Mouse (Mus musculus) kidney, embryonic 15.5 days (tissue): Measurements from ENCODE around the gene Mccc2. TPM values are rescaled to one million over a fixed set of nuclear protein-coding genes. Genes with fewer than 3 reads are reported as not detected.
"Not testable (repeated sequence)": the region's sequence is repeated elsewhere in the genome, so short reads cannot be mapped to it uniquely, and the experiment has no call there.

Experiments used
- ATAC-seq: fragments of 200-750 bp; cut with Nextera tagmentation; replicated peaks from 2 replicates; pipeline ENCODE4 v1.8.0; 2017; ENCODE audit warnings: moderate TSS enrichment; ENCODE audit not compliant: low FRiP score
- H3K27ac ChIP-seq: fragments of 300-500 bp; sonication (generic); 2 replicates; pipeline ENCODE4 v1.5.1; 2015; ENCODE audit warnings: mild to moderate bottlenecking, inconsistent platforms
- H3K27me3 ChIP-seq: fragments of 300-500 bp; sonication (generic); 2 replicates; pipeline ENCODE4 v1.6.1; 2015; ENCODE audit warnings: inconsistent platforms
- H3K36me3 ChIP-seq: fragments of 300-500 bp; sonication (generic); 2 replicates; pipeline ENCODE4 v1.6.1; 2015; ENCODE audit warnings: inconsistent platforms
- H3K4me1 ChIP-seq: fragments of 300-500 bp; sonication (generic); 2 replicates; pipeline ENCODE4 v1.6.1; 2015; ENCODE audit warnings: inconsistent platforms
- H3K4me2 ChIP-seq: fragments of 300-500 bp; sonication (generic); 2 replicates; pipeline ENCODE4 v1.6.1; 2015; ENCODE audit warnings: moderate library complexity, mild to moderate bottlenecking, inconsistent platforms
- H3K4me3 ChIP-seq: fragments of 300-500 bp; sonication (generic); replicated peaks from 2 replicates; pipeline ENCODE4 v1.5.1; 2015; ENCODE audit warnings: mild to moderate bottlenecking, inconsistent platforms
- H3K9ac ChIP-seq: fragments of 300-500 bp; sonication (generic); 2 replicates; pipeline ENCODE4 v1.6.1; 2015; ENCODE audit warnings: mild to moderate bottlenecking, inconsistent platforms
- H3K9me3 ChIP-seq: fragments of 300-500 bp; sonication (generic); replicated peaks from 2 replicates; pipeline ENCODE4 v1.6.1; 2016; ENCODE audit warnings: inconsistent platforms
- WGBS: fragments of 180-500 bp; shearing (Covaris S2); methylation state at CpG from one replicate; pipeline ENCODE4 v1.1.7; 2015; ENCODE audit warnings: mixed read lengths; 5-methylcytosine and 5-hydroxymethylcytosine counted together
- polyA plus RNA-seq: library from polyadenylated mRNA; unstranded; fragments of >200 nt; fragmentation: Nextera tagmentation; extraction: Ambion mirVana; gene quantifications from 2 replicates; pipeline ENCODE4 v1.2.1, GENCODE M21; 2015

The Mccc2 gene
- 48.8 and 51.0 TPM in 2 replicates for polyA plus RNA-seq

DNA sequence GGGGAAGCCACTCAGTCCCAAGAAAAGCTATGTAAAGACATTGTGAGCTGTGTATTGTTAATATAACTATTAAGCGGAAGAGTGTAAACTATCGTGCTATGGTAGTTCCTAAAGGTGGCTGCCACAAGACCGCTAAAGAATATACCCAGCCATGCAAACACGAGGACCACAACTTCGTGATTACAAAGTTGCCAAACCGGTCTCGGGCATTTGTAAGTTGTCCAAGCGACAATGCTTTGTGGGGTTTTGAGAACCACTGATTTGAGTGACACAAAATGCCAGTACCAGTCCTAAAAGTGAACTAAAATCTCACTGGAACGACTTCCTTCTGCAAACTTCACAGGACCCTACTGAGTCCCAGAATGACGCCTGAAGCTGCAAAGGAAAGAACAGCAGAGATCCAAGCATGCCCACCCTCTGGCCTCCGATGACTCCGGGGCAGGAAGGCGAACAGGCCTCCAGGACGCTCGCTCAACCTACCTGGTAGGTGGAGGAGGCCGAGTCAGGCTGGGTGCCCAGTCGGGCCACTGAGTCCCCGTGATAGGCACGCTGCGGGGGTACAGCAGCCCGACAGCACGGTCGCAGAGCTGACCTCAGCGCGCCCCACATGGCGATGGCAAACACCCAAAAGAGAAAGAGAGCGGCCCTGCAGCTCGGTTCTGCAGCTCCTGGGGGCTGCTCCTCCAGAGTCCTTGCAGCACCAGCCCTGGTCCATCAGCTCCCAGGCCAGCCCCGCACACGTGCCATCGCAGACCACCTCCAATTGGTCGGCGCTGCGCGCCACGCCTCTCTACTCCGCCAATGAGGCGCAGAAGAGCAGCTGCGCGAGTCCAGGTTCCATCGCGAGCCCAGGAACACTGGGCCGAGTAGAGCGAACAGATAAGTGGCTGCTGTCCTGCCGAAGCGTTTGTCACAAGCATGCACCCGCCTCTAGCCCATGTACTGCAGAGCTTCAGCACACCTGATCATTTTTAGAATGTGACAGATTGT lies at the start of gene Mccc2:
Mccc2 (minus strand) TSS at position 734 of the 990 bp plus-strand sequence.
- H3K4me3 ChIP-seq = peak within 1 kb of the TSS; percentile 63
- ATAC-seq = peak; percentile 100
- WGBS = 4% methylated on average over 47 of the region's 47 CpGs
- H3K4me2 ChIP-seq = peak within 1 kb of the TSS; percentile 78
- H3K9ac ChIP-seq = peak within 1 kb of the TSS; percentile 61
- H3K27ac ChIP-seq = peak within 1 kb of the TSS; percentile 77
- H3K4me1 ChIP-seq = peaks cover 20% of the 10 kb centered on the region
- no peaks in the 10 kb centered on the region for H3K9me3 ChIP-seq
- H3K36me3 ChIP-seq = peaks cover 8% of the 10 kb centered on the region
- H3K27me3 ChIP-seq = no peaks in the 10 kb centered on the region

DNA sequence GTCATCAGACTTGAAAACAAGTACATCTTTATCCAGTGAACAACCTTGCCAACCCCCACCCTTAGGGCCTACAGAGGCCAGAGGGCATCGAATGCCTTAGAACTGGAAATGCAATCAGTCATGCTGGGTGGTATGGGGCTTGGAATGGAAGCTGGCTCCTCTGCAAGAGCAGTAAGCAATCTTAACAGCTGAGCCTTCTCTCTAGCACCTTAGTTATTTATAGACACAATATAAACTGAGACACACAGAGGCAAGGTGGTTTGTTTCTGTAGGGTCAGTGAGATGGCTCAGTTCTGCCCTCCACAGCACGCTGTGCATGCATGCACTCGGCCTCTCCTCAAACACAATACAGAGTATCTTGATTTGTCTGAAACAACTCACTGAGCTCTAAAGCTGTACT lies 48.5 kb upstream of the Mccc2 start:
- H3K4me3 ChIP-seq = no peak overlapping the region
- no peak overlapping the region for H3K9ac ChIP-seq
- no peak overlapping the region for H3K27ac ChIP-seq
- H3K9me3 ChIP-seq = no peaks in the 10 kb centered on the region
- ATAC-seq = no peak
- H3K27me3 ChIP-seq = no peaks in the 10 kb centered on the region
- H3K36me3 ChIP-seq = peaks cover 87% of the 10 kb centered on the region
- 93% methylated on average over 3 of the region's 3 CpGs for WGBS
- no peak overlapping the region for H3K4me2 ChIP-seq
- H3K4me1 ChIP-seq = no peaks in the 10 kb centered on the region

DNA sequence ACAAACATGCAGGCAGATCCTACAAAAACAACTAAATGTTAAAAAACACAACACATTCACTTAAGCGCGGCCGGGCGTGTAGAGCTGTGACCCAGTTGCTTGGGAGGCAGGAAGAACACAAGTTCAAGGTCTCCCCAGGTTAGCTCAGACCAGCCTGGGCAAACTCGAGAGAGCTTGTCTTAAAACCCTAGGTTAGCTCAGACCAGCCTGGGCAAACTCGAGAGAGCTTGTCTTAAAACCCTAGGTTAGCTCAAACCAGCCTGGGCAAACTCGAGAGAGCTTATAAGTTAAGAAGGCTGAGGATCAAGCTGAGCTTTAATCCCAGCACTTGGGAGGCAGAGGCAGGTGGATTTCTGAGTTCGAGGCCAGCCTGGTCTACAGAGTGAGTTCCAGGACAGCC lies 42.3 kb upstream of the Mccc2 start:
- not testable (repeated sequence) for H3K4me1 ChIP-seq, ATAC-seq, H3K27ac ChIP-seq, H3K9ac ChIP-seq, H3K9me3 ChIP-seq, H3K4me3 ChIP-seq, H3K4me2 ChIP-seq, H3K27me3 ChIP-seq
- WGBS = 93% methylated on average over 8 of the region's 8 CpGs
- H3K36me3 ChIP-seq = peaks cover 91% of the 10 kb centered on the region

DNA sequence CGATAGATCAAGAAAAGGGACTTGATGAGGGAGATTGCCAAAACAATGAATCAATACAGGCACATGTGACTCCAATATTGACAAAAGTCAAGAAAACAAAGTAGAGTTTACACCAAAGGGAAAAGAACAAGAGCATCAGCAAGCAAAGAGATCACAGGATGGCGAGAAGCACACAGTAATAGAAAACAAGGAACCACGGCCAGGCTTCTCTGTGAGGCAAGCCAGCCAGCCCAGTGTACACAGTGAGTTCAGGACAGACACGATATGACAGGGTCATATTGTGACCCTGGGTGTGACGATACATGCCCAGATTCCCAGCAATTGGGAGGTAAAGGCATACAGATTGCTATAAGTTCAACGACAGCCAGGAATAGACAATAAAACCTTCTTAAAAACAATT lies 10.6 kb upstream of the Mccc2 start:
- no peak for ATAC-seq
- H3K9ac ChIP-seq = no peak overlapping the region
- no peak overlapping the region for H3K4me3 ChIP-seq
- no peaks in the 10 kb centered on the region for H3K27me3 ChIP-seq
- no peak overlapping the region for H3K4me2 ChIP-seq
- 93% methylated on average over 6 of the region's 6 CpGs for WGBS
- peaks cover 85% of the 10 kb centered on the region for H3K36me3 ChIP-seq
- H3K9me3 ChIP-seq = no peaks in the 10 kb centered on the region
- no peak overlapping the region for H3K27ac ChIP-seq
- no peaks in the 10 kb centered on the region for H3K4me1 ChIP-seq

DNA sequence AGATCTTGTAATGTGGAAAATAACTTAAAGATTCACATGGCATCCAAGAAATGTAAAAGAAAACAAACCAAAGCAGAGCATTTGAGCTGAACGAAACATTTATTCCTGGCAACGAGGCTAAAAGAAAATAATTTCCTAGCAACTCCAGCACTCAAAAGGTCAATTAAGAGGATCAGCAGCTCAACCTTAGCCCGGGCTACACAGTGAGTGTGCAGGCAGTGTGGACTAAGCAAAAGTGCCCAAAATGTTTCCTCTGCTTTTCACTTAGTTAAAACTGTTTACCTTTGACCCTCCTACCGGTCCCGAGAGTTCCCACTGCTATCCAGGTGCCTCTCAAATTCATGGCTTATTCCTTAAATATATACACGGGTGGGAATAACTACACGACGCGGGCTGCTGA lies 1.5 kb upstream of the Mccc2 start:
- Histone ChIP-seq H3K27me3 (no peaks in the 10 kb centered on the region), H3K27ac (no peak overlapping the region), H3K9ac (no peak overlapping the region), H3K4me1 (peaks cover 20% of the 10 kb centered on the region), H3K4me3 (no peak overlapping the region), H3K4me2 (no peak overlapping the region), H3K9me3 (no peaks in the 10 kb centered on the region), H3K36me3 (peaks cover 16% of the 10 kb centered on the region)
- 86% methylated on average over 9 of the region's 9 CpGs for whole genome bisulfite sequencing
- ATAC-seq = no peak

DNA sequence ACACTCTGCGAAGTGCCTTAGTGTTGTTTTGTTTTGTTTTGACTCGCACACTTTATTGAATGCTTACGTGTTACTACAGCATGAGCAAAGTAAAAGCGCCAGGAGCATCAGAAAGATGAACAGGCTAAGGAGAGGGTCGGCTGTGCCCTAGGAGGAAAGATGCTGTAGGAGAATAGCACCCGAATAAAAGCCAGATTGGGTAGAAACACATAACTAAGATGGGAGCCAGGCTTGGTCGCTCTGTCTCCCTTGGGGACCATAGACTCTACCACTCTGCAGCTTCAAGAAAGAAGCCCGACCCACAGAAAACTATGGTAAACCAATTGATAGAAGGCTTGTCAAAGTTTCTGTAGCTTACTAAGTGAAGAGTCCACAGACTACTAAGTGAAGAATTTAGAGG lies 498 bp upstream of the Mccc2 start:
- Histone ChIP-seq H3K36me3 (peaks cover 13% of the 10 kb centered on the region), H3K4me1 (peaks cover 20% of the 10 kb centered on the region), H3K4me2 (peak overlapping the region; percentile 78), H3K9me3 (no peaks in the 10 kb centered on the region), H3K4me3 (peak overlapping the region; percentile 63), H3K27ac (peak overlapping the region; percentile 48; the same call in 1 of the 2 replicates), H3K27me3 (no peaks in the 10 kb centered on the region), H3K9ac (peak overlapping the region; percentile 61)
- peak; percentile 13; the same call in 1 of the 2 replicates for ATAC-seq
- 5% methylated on average over 8 of the region's 8 CpGs for WGBS

DNA sequence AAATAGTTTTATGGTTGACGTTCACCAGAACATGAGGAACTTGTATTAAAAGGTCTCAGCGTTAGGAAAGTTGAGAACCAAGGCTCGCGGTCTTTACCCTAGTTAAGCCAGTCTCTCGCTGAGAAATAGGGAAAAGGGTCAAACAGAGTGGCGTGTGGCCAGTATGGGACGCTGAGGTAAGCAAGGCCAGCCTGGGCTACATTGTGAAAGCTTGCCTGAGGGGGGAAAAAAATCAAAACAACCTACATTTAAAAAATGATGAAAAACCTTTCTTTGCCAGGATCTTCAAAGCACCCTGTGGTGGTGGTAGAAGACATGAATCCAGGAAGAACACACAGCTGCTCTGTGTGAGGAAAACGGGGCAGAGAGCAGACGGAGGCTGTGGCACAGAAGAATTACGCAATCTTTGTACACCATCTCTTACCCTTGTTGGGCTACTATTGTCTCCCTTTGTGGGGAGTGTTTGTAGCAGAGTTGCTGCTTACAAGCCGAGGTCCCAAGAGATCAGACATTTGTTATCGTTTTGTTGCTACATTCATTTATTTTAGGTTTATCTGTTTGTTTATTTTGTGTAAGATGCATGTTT lies 9.4 kb downstream of the Mccc2 start:
- Histone ChIP-seq H3K4me1 (no peaks in the 10 kb centered on the region), H3K9me3 (no peaks in the 10 kb centered on the region), H3K4me3 (no peak overlapping the region), H3K36me3 (no peaks in the 10 kb centered on the region), H3K27ac (no peak overlapping the region), H3K9ac (no peak overlapping the region), H3K27me3 (no peaks in the 10 kb centered on the region), H3K4me2 (no peak overlapping the region)
- WGBS = 89% methylated on average over 12 of the region's 12 CpGs
- no peak for ATAC-seq

DNA sequence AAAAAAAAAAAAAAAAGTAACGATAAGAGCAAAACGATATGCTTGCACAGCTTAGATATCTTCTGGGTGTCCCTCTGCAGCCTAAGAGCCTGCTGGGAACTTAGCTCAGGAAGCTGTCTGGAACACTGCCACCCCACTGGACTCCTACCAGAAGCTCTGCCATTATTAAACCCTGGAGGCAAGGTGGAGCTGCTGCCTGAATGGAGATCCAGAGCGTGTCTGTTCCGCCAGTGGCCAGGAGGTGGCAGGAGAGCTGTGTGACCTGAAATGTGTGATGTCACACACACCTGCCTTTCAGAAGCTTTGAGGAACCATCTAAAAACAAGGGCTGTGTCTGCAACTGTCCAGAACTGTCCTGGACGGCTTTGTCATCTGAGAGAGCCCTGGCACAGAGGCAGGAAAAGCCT lies 13.6 kb downstream of the Mccc2 start:
- Histone ChIP-seq H3K4me3 (no peak overlapping the region), H3K4me2 (no peak overlapping the region), H3K27ac (no peak overlapping the region), H3K9me3 (no peaks in the 10 kb centered on the region), H3K36me3 (no peaks in the 10 kb centered on the region), H3K9ac (no peak overlapping the region), H3K27me3 (no peaks in the 10 kb centered on the region), H3K4me1 (no peaks in the 10 kb centered on the region)
- WGBS = 36% methylated on average over 5 of the region's 5 CpGs
- peak; percentile 66; the same call in 1 of the 2 replicates for ATAC-seq

DNA sequence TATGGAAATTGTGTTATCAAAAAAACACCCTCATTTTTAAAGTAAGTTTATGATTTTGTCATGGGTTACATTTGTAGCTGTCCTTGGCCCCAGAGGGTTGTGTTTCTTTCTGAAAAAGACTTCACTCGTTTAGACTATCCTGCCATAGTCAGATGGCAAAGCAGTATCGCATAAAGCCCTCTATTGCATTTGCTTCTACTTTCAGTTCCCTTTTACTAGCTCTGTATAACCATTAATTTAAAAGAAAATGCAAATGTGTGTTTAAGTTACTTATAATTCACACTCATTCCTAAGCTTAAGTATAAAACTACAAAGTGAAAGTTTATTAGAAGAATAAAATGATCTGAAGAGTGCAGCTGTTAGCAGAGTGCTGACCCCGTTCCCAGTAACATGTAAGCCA lies 16.4 kb downstream of the Mccc2 start:
- no peaks in the 10 kb centered on the region for H3K9me3 ChIP-seq
- ATAC-seq = no peak

DNA sequence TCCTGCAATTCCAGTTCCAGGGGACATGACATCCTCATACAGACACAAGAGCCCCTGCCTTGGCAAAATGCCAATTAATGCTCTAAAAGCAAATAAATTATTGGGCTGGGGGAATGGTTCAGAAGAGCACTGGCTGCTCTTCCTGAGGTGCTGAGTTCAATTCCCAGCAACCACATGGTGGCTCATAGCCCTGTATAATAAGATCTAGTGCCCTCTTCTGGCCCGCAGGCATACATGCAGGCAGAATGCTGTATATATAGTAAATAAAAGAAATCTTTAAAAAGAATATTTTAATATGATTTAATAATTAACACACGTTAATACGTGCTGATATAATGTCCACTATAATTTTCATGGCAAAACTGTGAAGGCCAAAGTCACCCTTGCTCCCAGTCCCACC lies 17.3 kb downstream of the Mccc2 start:
- H3K27ac ChIP-seq = no peak overlapping the region
- H3K4me1 ChIP-seq = no peaks in the 10 kb centered on the region
- H3K4me2 ChIP-seq = no peak overlapping the region
- no peak for ATAC-seq
- H3K27me3 ChIP-seq = no peaks in the 10 kb centered on the region
- H3K9me3 ChIP-seq = no peaks in the 10 kb centered on the region
- H3K9ac ChIP-seq = no peak overlapping the region
- WGBS = 91% methylated on average over 3 of the region's 3 CpGs
- no peak overlapping the region for H3K4me3 ChIP-seq
- H3K36me3 ChIP-seq = peaks cover 5% of the 10 kb centered on the region; the same call in 1 of the 2 replicates

More for the DNA sequence above, 16.4 kb downstream of the Mccc2 start:
- no peak overlapping the region for H3K9ac ChIP-seq
- no peak overlapping the region for H3K4me2 ChIP-seq
- no peak overlapping the region for H3K4me3 ChIP-seq
- no peak overlapping the region for H3K27ac ChIP-seq
- H3K36me3 ChIP-seq = no peaks in the 10 kb centered on the region
- WGBS = 93% methylated on average over 3 of the region's 3 CpGs
- H3K4me1 ChIP-seq = no peaks in the 10 kb centered on the region
- no peaks in the 10 kb centered on the region for H3K27me3 ChIP-seq

DNA sequence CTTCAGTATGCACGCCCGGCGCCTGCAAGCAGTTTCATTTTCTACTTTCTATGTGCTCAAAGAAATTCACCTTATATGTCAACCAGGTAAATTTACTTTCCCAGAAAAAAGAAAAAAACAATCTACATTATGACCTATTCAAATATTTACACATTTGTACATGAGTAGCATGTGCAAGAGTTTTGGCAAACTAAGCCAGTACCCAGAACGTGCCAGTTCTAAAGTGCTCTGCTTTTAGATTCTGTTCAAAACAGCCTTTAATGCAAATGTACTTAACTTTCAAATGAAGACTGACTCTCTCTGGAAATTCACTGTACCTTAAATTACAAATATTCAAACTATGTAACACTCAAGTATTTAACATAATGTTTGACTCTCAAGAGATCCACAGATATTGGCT lies 25.8 kb downstream of the Mccc2 start:
- no peak overlapping the region for H3K4me3 ChIP-seq
- H3K36me3 ChIP-seq = peaks cover 51% of the 10 kb centered on the region
- 95% methylated on average over 4 of the region's 4 CpGs for WGBS
- no peaks in the 10 kb centered on the region for H3K4me1 ChIP-seq
- H3K9ac ChIP-seq = no peak overlapping the region
- no peaks in the 10 kb centered on the region for H3K9me3 ChIP-seq
- H3K27me3 ChIP-seq = no peaks in the 10 kb centered on the region
- no peak for ATAC-seq
- H3K4me2 ChIP-seq = no peak overlapping the region
- H3K27ac ChIP-seq = no peak overlapping the region

DNA sequence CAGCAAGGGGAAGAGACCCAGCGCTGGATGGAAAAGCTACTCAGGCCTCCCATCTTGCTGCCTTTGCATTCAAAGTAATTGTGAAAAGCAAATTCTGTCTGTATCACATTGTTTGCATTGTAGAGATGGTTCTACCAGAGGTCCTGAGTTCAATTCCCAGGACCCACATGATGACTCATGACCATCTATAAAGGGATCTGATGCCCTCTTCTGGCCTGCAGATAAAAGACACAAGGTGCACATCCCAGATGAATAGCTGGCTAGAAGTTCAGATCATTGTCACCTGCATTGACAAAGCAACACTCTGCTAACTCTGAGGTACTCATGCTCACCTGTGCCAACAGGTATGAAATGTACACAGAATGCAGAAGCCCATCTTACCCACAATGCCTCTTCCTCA lies 32.1 kb downstream of the Mccc2 start:
- no peak for ATAC-seq

More for the DNA sequence above, 32.1 kb downstream of the Mccc2 start:
- H3K27ac ChIP-seq = no peak overlapping the region
- H3K9me3 ChIP-seq = no peaks in the 10 kb centered on the region
- 97% methylated on average over 1 of the region's 1 CpGs for whole genome bisulfite sequencing
- H3K27me3 ChIP-seq = no peaks in the 10 kb centered on the region
- no peak overlapping the region for H3K4me2 ChIP-seq
- H3K9ac ChIP-seq = no peak overlapping the region
- no peaks in the 10 kb centered on the region for H3K4me1 ChIP-seq
- peaks cover 23% of the 10 kb centered on the region for H3K36me3 ChIP-seq
- H3K4me3 ChIP-seq = no peak overlapping the region
